Mouse (Mus musculus): Measurements from ENCODE around the gene Ttc39b.

DNA sequence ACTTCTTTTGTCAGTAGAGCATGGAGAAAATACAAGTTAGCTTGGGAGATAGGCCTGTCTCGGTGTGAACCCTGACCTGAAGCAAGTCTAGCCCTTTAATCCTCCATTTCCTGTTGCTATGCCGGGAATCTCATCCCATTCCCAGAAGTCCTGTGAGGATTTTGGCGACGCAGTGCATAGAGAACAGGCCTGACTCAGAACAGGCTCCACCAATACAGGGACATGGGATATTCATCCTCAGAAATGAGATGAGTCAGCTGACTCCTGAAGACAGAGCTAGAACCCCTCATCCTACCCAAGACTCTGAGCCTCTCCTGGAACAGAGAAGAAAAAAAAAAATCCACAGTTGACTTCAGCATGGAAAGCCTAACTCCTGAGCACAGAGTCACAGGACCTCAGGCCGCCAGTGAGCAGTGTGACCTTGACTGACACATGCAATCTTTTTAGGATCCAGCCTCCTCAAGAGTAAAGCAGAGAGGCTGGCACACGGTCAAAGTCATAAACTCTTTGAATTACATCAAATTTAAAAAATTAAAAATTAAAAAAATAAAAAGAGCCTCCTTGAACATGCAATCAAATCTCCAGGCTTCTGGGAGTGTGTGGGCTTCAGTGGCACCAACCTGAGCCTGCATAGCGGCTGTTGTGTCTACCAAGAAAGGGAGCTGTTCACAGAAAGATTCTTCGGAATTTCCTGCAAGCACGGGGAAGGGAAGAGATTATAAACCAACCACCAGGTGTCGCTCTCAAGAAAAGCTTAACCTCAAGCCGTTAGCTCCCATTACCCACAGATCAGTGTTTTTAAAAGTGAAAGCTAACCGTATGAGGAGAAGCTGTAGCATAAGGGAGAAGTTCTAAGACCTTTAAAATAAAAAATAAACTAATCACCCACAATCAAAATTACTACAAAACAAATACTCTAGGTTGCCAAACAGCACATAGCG lies 20.9 kb downstream of the Ttc39b start:
- TF ChIP-seq CHD2 (IDR thresholded peaks at IDR 0.05; ENCODE audit: low read depth, low read length) (no peak), ZC3H11A (IDR thresholded peaks at IDR 0.05; ENCODE audit: borderline replicate concordance, low read depth, low read length) (peak; percentile 66; the same call in 1 of the 2 replicates), HCFC1 (IDR thresholded peaks at IDR 0.05; ENCODE audit: borderline replicate concordance, insufficient read depth, low read length) (no peak), MAFK (IDR thresholded peaks at IDR 0.05; ENCODE audit: insufficient read depth, low read depth, low read length) (no peak), ZNF384 (IDR thresholded peaks at IDR 0.05; ENCODE audit: low read depth, low read length) (no peak)
